Mouse (Mus musculus): ENCODE data around the gene Best2. TPM values are rescaled to one million over a fixed set of nuclear protein-coding genes. Genes with fewer than 3 reads are reported as not detected.

Gene Best2
- total RNA-seq, 2 experiments from 2014 or later: not detected

DNA sequence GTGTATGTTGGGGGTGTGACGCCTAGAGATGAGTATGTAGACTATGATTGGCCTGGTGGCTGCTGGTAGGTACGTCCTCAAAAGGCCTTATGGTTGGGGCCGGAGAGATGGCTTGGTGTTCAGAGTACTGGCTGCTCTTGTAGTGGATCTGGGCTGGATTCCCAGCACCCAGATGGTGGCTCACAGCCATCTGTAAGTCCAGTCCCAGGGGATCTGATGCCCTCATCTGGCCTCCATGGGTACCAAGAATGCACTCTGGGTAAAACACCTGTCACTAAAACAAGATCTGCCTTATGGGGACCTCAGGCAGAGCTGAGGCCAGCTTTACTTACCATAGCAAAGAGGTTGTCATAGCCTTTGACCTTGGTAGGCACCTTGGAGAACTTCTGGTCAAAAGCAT, 9.5 kb upstream of the Best2 start:
- no peak for DNase-seq (ENCODE audit: low spot score in 2 of 2)

DNA sequence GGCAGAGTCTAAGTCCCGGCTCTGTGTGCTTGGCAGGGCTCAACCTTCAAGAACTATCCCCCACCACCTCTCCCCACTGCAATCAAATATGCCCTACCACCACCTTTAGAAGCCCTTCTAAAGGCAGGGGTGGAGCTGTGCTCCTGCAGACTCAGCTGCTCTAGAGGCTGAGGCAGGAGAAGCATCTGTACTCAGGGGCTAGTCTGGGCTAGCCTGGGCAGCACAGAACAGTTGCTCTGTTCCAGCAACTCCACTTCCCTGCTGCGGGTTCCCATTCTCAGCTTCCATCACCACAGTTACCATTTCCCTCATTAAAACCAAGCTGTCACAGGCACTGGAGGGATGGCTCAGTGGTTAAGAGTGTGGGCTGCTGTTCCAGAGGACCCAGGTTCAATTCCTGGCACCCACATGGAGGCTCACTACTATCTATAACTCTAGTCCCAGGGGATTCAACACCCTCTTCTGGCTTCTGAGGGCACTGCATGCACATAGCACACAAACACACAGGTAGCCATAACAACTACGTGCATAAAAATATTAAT, 7.3 kb upstream of the Best2 start:
- no peak for DNase-seq (ENCODE audit: low spot score in 2 of 2)

DNA sequence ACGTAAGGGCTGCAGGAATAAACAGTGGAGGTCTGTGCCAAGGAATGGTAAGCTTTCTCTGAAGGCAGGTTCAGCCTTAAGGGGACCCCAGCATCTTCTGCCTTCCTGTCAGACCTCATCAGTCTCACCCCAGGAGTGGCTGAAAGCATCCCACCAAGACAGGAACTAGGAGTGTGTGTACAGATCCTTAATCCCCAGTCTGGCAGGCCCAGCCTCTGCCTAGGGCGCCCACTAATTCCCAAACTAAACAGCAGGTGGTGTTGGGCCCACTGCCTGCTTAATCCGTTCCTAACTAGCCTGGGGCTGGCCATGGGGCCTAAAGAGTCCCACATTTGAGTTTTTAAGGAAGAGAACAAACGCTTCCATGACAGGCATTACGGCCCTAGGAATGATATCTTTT, 2.9 kb upstream of the Best2 start:
- DNase-seq (ENCODE audit: low spot score in 2 of 2): no peak

DNA sequence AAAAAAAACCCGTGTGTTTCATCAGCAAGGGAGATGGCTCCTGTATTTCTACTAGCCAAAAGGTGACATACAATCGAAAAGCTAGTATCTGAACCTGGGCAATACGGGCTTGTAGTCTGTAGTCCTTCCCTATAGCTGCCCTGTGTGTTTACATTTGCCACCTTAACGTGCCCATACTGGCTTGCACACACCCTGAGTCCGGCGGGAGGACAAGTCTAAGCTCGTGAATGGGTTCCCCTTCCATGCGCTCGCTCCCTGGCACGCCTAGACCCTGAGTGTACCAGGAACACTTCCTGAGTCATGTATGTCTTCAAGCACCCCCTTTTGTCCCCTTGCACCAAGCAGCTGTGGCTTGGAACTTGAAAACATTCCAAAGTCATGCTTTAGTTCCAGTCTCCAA, 2.4 kb upstream of the Best2 start:
- no peak for DNase-seq (ENCODE audit: low spot score in 2 of 2)

GRCm38 (mm10) chr8:85013230-85013840, 996 bp downstream of the Best2 start:
- peak; percentile 80 to 83 for DNase-seq (ENCODE audit: low spot score in 2 of 2)

- no peak for DNase-seq (ENCODE audit: low spot score in 2 of 2)
These were observed 3.1 kb downstream of the Best2 start for GRCm38 (mm10) chr8:85011242-85011641.

DNA sequence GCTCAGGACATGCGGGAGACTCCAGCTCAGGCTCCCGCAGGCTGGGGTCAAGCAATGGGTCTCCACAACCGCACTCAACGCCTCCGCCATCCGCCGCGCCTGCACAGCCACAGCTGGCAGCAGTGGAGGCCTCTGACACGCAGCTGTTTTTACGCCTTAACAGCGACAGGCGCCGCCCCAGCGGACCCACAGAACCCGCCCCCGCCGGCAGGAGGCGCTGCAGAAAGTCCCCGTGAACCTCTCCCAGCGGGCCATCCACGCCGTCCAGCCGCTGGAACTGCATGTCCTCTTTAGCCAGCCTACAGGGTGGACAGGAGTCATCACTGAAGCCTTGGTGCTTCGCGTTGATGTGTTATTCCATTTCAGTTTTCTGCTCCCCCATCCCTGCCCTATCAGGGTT, 6.6 kb downstream of the Best2 start:
- DNase-seq (ENCODE audit: low spot score in 2 of 2): no peak

GRCm38 (mm10) chr8:84997649-84998295, 16.6 kb downstream of the Best2 start:
- peak; percentile 93 to 98 for DNase-seq (ENCODE audit: low spot score in 2 of 2)

- no peak for DNase-seq (ENCODE audit: low spot score in 2 of 2)
These were observed 17.4 kb downstream of the Best2 start for GRCm38 (mm10) chr8:84996978-84997377.

DNA sequence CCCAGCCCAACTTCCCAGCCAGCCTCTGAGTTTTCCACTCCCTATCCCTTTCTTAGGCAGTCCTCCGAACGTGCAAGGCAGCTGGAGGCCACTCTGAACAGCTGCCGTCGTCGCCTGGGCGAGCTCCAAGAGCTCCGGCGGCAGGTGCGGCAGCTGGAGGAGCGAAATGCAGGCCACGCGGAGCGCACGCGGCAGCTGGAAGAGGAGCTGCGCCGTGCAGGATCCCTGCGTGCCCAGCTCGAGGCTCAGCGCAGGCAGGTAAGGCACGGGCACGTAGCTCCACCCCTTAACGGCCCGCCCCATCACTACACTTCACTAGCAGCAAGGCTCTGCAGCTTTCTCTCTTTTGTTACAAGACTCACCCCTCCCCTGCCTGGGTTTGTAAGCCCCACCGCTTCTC, 18.7 kb downstream of the Best2 start:
- DNase-seq (ENCODE audit: low spot score in 2 of 2): no peak

- DNase-seq (ENCODE audit: low spot score in 2 of 2): no peak
These were observed 20.0 kb downstream of the Best2 start for GRCm38 (mm10) chr8:84994375-84994774.

DNA sequence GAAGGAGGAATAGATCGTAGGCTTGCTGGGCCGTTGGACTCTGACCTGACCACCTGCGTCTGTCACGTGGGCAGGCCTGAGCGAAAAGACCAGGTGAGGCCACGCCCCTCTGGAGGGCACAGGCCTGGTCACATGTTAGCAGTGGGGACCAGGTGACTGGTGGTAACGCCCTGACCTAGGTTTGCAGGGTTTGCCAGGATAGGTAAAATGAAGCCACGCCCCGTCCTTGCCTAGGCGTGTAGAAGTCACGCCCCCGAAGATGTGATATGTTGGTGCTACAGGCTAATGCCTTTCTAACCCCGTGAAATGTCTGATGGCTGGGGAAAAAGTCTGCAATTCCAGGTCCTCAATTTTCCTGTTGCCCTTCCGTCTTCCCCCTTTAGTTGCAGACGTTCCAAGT, 23.5 kb downstream of the Best2 start:
- no peak for DNase-seq (ENCODE audit: low spot score in 2 of 2)

- DNase-seq (ENCODE audit: low spot score in 2 of 2): peak; percentile 96 to 97
These were observed 24.0 kb downstream of the Best2 start, which contains the start of gene Hook2 for GRCm38 (mm10) chr8:84990349-84990748. Hook2 (plus strand) TSS chr8:84990603.

DNA sequence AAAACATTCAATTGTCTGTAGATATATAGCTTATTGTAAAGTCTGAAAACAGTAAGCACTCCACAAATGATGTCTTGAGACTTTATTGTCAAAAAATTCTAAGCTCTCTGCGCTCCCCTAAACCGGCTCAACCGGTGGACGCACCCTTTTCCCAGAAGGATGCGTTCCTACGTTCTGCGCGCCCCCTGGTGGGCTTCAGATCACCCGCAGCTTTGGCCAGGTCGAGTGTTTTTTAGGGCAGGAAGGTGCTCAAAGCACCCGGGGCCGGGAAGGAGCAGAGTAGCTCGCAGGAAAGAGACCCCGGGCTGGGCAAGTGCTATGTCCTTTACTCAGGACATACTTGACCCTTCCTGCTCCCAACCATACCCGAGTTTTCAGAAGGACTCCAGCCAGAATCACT, 24.5 kb downstream of the Best2 start:
- DNase-seq (ENCODE audit: low spot score in 2 of 2): peak; percentile 89 to 90

- no peak for DNase-seq (ENCODE audit: low spot score in 2 of 2)
These were observed 25.0 kb downstream of the Best2 start for GRCm38 (mm10) chr8:84989311-84989731.

GRCm38 (mm10) chr8:84987903-84988302, 26.4 kb downstream of the Best2 start:
- DNase-seq (ENCODE audit: low spot score in 2 of 2): no peak

DNA sequence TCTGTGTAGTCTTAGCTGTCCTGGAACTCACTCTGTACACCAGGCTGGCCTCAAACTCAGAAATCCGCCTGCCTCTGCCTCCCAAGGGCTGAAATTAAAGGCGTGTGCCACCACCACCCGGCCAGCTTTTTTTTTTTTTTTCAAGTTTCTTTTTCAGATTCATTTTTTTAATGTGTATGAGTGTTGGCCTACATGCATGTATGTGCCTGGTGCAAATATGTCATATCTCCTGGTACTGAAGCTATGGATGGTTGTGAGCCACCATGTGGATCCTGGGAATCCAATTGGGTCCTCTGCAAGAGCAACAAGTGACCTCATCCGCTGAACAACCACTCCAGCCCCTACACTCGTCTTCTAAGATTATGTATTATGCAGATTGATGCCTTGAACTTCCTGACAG, 26.9 kb downstream of the Best2 start:
- no peak for DNase-seq (ENCODE audit: low spot score in 2 of 2)

- DNase-seq (ENCODE audit: low spot score in 2 of 2): no peak
These were observed 27.9 kb downstream of the Best2 start for GRCm38 (mm10) chr8:84986379-84986945.

DNA sequence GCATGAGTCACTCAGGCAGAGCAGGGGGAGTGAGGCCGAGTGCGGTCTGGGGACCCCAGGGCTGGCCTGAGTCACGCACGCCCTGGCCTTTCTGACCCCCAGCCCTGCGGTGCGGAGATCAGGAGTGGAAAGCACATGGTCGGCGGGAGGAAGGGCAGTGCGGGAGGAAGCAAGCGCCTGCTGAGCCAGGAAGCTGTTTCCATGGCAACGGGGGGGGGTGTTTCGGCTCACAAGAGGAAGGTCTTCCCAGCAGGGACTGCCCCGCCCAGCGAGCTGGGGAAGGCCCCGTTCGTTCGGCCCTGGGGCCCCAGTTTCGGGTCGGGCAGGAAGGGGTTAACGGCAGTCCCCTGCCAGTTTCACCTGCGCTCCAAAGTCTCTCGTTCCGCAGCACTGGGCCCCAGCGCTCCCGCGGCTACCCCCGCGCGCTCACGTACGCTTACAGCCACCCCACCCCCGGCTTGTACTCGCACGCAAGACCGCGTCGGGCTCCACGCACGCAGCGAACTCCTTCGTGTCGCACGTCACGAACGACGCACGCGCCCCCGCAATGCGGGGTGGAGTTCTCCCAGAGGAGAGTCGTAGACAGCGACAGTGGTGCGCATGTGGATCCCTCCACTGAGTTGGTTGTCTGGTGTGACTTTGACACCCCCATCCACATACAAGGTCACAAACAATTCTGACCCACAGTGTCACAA, 28.5 kb downstream of the Best2 start:
- peak; percentile 95 to 97 for DNase-seq (ENCODE audit: low spot score in 2 of 2)

DNA sequence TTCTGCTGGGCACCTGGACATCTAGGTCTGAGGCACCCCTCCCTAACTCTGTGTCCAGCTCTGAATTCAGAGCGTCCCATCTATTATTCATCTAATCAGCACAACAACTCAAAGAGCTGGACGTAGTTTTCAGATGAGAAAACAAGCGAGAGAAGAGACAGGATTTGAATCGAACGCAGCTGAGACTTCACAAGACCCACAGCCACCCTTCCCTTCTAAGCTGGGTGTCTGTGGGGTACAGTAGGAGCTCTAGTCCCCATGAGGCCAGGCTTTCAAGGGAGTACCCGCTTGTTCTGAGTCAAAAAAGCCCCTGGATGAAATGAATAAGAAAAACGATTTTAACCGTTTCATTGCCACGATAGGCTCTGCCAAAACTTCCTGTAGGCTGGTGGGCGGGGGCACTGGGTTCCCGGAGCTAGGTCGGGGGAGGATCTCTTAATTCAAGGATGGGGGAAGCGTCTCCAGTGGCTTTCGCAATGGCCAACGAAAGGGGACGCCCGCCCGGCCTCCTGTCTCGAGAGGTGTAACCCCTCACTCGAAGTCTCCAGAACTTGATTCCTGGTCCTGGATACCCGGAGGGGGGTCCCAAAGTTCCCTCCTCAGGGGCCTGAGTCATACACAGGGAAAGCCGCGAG, 29.2 kb downstream of the Best2 start:
- peak; percentile 22 for DNase-seq (ENCODE audit: low spot score in 2 of 2)

DNA sequence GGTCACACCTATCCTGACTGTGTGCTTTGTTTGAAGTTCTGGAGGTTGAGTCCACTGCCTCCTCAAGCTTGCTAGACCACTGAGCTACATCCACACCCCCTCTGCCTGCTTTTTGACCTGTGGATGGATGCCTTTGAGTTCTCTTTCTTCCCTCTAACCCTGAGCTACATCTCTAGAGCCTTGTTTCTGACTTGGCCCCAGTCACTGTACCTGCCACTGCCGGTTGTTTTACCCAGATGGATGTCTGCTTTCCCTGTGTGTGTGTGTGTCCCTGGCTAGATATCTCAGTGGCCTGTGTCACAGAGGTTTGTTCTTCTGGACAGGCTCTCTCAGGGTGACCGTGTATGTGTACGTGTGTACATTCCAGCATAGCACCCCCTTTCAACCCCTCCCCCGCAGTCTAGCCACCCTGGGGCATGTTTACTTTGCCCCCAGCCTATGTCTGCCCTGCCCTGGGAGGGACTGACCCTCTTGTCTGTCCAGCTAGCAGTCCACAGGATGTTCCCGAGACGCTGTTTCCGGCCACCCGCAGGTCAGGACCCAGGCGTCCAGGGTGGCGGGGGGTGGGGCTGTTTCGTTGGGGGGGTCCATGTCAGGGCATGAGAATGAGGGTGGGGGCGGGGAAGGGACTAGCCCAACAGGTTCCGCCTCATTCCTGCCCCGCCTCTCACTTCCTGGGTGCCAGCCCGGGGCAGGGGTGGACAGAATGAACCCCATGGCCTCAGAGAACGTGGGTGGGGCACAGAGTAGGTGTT, 29.9 kb downstream of the Best2 start:
- no peak for DNase-seq (ENCODE audit: low spot score in 2 of 2)

Data from left cerebral cortex, adult 18-20 months (tissue).